Mouse (Mus musculus): ENCODE measurements around the gene Caln1. TPM values are rescaled to one million over a fixed set of nuclear protein-coding genes. Genes with fewer than 3 reads are reported as not detected.

The Caln1 gene
- polyA plus RNA-seq, 2 experiments: not detected

DNA sequence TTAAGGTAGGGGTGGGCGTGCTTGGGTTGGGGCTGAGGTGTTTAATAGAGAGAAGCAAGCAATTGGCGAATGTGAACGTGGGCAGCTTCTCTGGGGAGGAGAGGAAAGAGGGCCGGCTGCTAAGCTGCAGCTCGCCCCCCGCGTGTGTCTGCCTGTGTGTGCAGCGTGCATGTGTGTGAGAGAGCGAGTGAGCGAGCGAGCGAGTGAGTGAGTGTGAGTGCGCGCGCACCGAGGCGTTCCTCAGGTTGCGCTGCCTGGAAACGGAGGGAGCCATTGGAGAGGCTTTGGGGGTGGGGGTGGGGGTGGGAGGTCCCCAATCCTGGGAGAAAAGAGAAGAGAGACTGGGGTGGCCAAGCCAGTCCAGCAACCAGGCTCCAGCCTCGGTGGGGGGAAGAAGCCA, 79.2 kb downstream of the Caln1 start:
- no peak for DNase-seq (ENCODE audit: low read depth in 3 of 3, low spot score in 3 of 3)
- Histone ChIP-seq H3K27ac (no peak overlapping the region), H3K9ac (replicated peaks) (no peak overlapping the region), H3K36me3 (replicated peaks; ENCODE audit: control insufficient read depth, insufficient read depth, low read depth) (no peaks in the 10 kb centered on the region), H3K4me2 (ENCODE audit: low read depth) (no peak overlapping the region), H3K4me3 (ENCODE audit: insufficient read depth in 1 of 2, low read depth in 2 of 2, low read length in 2 of 2) (no peak overlapping the region), H3K9me3 (ENCODE audit: control insufficient read depth, low read length) (no peaks in the 10 kb centered on the region), H3K4me1 (replicated peaks; ENCODE audit: control insufficient read depth in 2 of 2, insufficient read depth in 2 of 2, low read length in 1 of 2) (no peaks in the 10 kb centered on the region), H3K27me3 (ENCODE audit: control insufficient read depth, insufficient read depth, low read length) (peaks cover 17% of the 10 kb centered on the region)
- 2% methylated on average over 20 of the region's 20 CpGs for WGBS (ENCODE audit: insufficient replicate concordance)
- no peak for TF ChIP-seq EP300 (IDR thresholded peaks at IDR 0.05; ENCODE audit: low read depth)
- TF ChIP-seq CTCF (IDR thresholded peaks at IDR 0.05; ENCODE audit: low read depth): no peak
- no peak for ATAC-seq (ENCODE audit: insufficient read depth)

DNA sequence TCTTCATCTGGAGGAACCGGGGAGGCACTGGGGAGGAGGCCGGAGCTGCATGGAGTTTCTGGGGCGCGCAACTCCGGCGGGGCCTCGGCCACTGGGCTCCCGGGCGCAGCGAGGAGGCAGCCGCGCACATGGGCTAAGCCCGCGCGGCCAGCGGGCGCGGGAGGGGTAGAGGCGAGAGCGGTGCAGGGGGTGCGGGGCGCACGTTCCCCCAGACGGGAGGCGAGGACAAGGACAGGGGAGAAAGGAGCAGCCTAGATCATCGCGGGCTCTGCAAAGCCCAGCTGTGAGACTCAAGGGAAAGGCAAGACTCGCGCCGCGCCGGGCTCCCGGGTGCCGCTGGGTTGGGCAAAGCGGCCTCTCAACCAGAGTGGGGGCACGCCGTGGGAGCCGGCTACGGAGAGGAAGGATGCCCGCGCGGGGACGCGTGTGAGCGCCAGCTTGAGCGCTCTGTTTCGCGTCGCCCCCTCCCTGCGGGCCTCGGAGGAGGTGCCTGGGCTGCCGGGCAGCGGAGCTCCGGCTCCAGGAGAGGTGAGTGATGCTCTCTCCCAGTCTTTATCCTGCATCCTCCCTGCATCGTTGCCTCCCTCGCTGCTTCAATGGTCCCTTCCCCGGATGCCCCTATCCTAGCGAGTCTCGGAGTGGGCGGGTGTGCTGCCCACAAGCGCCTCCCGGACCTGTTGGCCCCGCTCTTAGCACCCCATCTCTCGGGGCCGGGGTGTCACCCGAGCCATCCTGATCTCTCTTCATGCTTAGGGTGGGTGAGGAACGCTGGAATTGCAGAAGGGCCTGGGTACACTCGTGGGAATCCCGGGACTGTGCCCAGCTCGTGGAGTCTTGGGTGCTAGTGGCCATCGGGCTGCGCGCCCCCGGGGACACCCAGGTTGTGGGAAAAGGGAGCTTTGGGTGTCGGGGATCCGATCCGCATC, 79.9 kb downstream of the Caln1 start:
- Histone ChIP-seq H3K4me3 (ENCODE audit: insufficient read depth in 1 of 2, low read depth in 2 of 2, low read length in 2 of 2) (no peak overlapping the region), H3K9me3 (ENCODE audit: control insufficient read depth, low read length) (no peaks in the 10 kb centered on the region), H3K27me3 (ENCODE audit: control insufficient read depth, insufficient read depth, low read length) (peaks cover 17% of the 10 kb centered on the region), H3K4me1 (replicated peaks; ENCODE audit: control insufficient read depth in 2 of 2, insufficient read depth in 2 of 2, low read length in 1 of 2) (no peaks in the 10 kb centered on the region), H3K27ac (no peak overlapping the region), H3K4me2 (ENCODE audit: low read depth) (no peak overlapping the region), H3K9ac (replicated peaks) (no peak overlapping the region), H3K36me3 (replicated peaks; ENCODE audit: control insufficient read depth, insufficient read depth, low read depth) (no peaks in the 10 kb centered on the region)
- ATAC-seq (ENCODE audit: insufficient read depth) (no peak), DNase-seq (ENCODE audit: low read depth in 3 of 3, low spot score in 3 of 3) (no peak)
- WGBS (ENCODE audit: insufficient replicate concordance): 4% methylated on average over 71 of the region's 77 CpGs
- no peak for TF ChIP-seq EP300 (IDR thresholded peaks at IDR 0.05; ENCODE audit: low read depth)
- no peak for TF ChIP-seq CTCF (IDR thresholded peaks at IDR 0.05; ENCODE audit: low read depth)

DNA sequence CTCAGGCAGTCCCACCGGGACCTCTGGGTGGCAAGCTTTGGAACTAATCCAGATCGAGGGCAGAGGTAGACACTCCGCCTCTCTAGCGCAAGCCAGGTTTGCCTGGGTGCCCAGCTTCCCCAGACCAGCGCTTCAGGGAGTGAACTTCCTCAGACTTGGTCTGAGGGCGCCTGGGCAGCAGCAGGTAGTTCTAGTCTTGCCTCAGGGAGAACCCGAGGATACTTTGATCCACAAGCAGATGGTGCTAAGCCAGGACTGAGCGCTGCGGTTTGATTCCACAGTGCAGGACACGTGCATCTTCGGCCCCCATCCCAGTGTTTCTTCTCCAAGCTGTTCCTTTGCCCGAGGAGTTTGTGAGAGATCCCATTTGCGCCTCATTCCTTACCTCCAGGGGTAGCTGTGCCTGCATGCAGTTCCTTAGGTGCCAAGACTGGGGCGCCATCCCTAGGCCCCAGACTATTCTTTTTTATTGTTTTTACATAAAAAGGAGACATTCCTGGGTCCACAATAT, 80.8 kb downstream of the Caln1 start:
- Histone ChIP-seq H3K9ac (replicated peaks) (no peak overlapping the region), H3K4me1 (replicated peaks; ENCODE audit: control insufficient read depth in 2 of 2, insufficient read depth in 2 of 2, low read length in 1 of 2) (no peaks in the 10 kb centered on the region), H3K36me3 (replicated peaks; ENCODE audit: control insufficient read depth, insufficient read depth, low read depth) (no peaks in the 10 kb centered on the region), H3K9me3 (ENCODE audit: control insufficient read depth, low read length) (no peaks in the 10 kb centered on the region), H3K27ac (no peak overlapping the region), H3K4me2 (ENCODE audit: low read depth) (no peak overlapping the region), H3K27me3 (ENCODE audit: control insufficient read depth, insufficient read depth, low read length) (peaks cover 17% of the 10 kb centered on the region), H3K4me3 (ENCODE audit: insufficient read depth in 1 of 2, low read depth in 2 of 2, low read length in 2 of 2) (no peak overlapping the region)
- DNase-seq (ENCODE audit: low read depth in 3 of 3, low spot score in 3 of 3): no peak
- no peak for TF ChIP-seq CTCF (IDR thresholded peaks at IDR 0.05; ENCODE audit: low read depth)
- ATAC-seq (ENCODE audit: insufficient read depth): no peak
- 8% methylated on average over 14 of the region's 14 CpGs for WGBS (ENCODE audit: insufficient replicate concordance)

DNA sequence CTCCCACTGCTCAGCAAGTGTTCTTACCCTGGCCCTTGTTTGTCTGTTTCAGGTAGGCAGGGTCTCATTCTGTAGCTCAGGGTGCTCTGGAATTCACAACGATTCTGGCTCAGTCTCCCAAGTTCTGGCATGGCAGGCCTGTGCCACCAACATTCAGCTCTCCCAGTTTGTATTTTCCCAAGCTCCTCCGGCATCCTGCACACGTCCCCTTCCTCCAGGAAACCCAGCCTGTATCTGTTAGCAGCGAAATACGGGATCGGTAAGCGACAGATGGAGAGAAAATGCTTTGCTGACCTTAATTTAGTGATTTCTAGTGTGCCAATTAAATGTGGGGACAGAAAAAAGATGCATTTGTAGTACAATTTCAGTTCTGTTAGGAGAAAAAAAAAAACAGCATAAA, 88.8 kb downstream of the Caln1 start:
- no peaks in the 10 kb centered on the region for H3K9me3 ChIP-seq (ENCODE audit: control insufficient read depth, low read length)
- H3K36me3 ChIP-seq (replicated peaks; ENCODE audit: control insufficient read depth, insufficient read depth, low read depth): no peaks in the 10 kb centered on the region
- H3K9ac ChIP-seq (replicated peaks): no peak overlapping the region
- DNase-seq (ENCODE audit: low read depth in 3 of 3, low spot score in 3 of 3) (no peak), ATAC-seq (ENCODE audit: insufficient read depth) (no peak)
- no peak for TF ChIP-seq EP300 (IDR thresholded peaks at IDR 0.05; ENCODE audit: low read depth)
- no peak for TF ChIP-seq CTCF (IDR thresholded peaks at IDR 0.05; ENCODE audit: low read depth)
- H3K27ac ChIP-seq: no peak overlapping the region
- no peaks in the 10 kb centered on the region for H3K27me3 ChIP-seq (ENCODE audit: control insufficient read depth, insufficient read depth, low read length)
- no peak overlapping the region for H3K4me3 ChIP-seq (ENCODE audit: insufficient read depth in 1 of 2, low read depth in 2 of 2, low read length in 2 of 2)
- 76% methylated on average over 7 of the region's 7 CpGs for WGBS (ENCODE audit: insufficient replicate concordance)
- H3K4me1 ChIP-seq (replicated peaks; ENCODE audit: control insufficient read depth in 2 of 2, insufficient read depth in 2 of 2, low read length in 1 of 2): no peaks in the 10 kb centered on the region
- no peak overlapping the region for H3K4me2 ChIP-seq (ENCODE audit: low read depth)

DNA sequence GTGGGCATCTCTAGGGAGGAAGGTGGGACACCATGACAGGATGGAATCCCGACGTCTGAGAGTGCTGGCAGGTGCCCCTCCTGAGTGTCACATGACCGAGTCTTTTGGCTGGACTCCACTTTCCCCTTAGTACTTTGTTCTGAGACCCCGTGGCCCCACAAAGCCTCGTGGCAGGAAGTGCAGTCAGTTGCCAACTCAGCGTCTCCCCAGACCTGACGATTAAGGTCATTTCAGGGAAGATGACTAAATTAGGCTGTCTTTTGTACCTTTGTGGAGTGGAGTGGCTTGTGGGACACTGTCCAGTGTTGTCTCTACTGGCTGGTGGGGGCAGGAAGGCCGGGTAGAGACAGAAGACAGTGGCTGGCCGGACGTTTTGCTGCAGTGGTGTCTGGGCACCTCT, 103.0 kb downstream of the Caln1 start:
- 47% methylated on average over 10 of the region's 10 CpGs for WGBS (ENCODE audit: insufficient replicate concordance)
- Histone ChIP-seq H3K9ac (replicated peaks) (no peak overlapping the region), H3K27me3 (ENCODE audit: control insufficient read depth, insufficient read depth, low read length) (no peaks in the 10 kb centered on the region), H3K4me3 (ENCODE audit: insufficient read depth in 1 of 2, low read depth in 2 of 2, low read length in 2 of 2) (no peak overlapping the region), H3K36me3 (replicated peaks; ENCODE audit: control insufficient read depth, insufficient read depth, low read depth) (no peaks in the 10 kb centered on the region), H3K27ac (no peak overlapping the region), H3K4me1 (replicated peaks; ENCODE audit: control insufficient read depth in 2 of 2, insufficient read depth in 2 of 2, low read length in 1 of 2) (no peaks in the 10 kb centered on the region), H3K9me3 (ENCODE audit: control insufficient read depth, low read length) (no peaks in the 10 kb centered on the region), H3K4me2 (ENCODE audit: low read depth) (no peak overlapping the region)
- DNase-seq (ENCODE audit: low read depth in 3 of 3, low spot score in 3 of 3) (no peak), ATAC-seq (ENCODE audit: insufficient read depth) (no peak)
- TF ChIP-seq EP300 (IDR thresholded peaks at IDR 0.05; ENCODE audit: low read depth) (no peak), CTCF (IDR thresholded peaks at IDR 0.05; ENCODE audit: low read depth) (no peak)

Measured in liver, embryonic 14.5 days (tissue).